Mouse (Mus musculus): ENCODE measurements around the gene Gpr3. TPM values are rescaled to one million over a fixed set of nuclear protein-coding genes. Genes with fewer than 3 reads are reported as not detected.

Gpr3 gene
- polyA plus RNA-seq (2015; fragmentation: Nextera tagmentation; extraction: Ambion mirVana) = 0.22 and 0.67 TPM in 2 replicates

- Histone ChIP-seq H3K9ac (replicated peaks) (peak within 1 kb of the TSS; percentile 65), H3K4me2 (replicated peaks) (peak within 1 kb of the TSS; percentile 89), H3K27me3 (peaks cover 50% of the 10 kb centered on the region), H3K27ac (no peak within 1 kb of the TSS), H3K4me3 (replicated peaks) (peak within 1 kb of the TSS; percentile 61), H3K9me3 (no peaks in the 10 kb centered on the region), H3K36me3 (no peaks in the 10 kb centered on the region), H3K4me1 (replicated peaks) (peaks cover 21% of the 10 kb centered on the region)
- peak; percentile 75 for ATAC-seq
- WGBS = under 1% methylated on average over 51 of the region's 52 CpGs
These were observed at the start of gene Gpr3, which contains the start of gene Cd164l2 for GRCm38 (mm10) chr4:133211751-133212561. Gene Gpr3 (minus strand): TSS chr4:133212536. Gene Cd164l2 (plus strand): TSS chr4:133212131.

- Histone ChIP-seq H3K4me1 (replicated peaks) (no peaks in the 10 kb centered on the region), H3K27ac (no peak overlapping the region), H3K27me3 (peaks cover 13% of the 10 kb centered on the region), H3K9ac (replicated peaks) (no peak overlapping the region), H3K36me3 (peaks cover 39% of the 10 kb centered on the region), H3K4me2 (replicated peaks) (no peak overlapping the region), H3K9me3 (0 out of 2 replicates have a peak, but pooled peaks cover 7% of the 10 kb centered on the region), H3K4me3 (replicated peaks) (no peak overlapping the region)
- no peak for ATAC-seq
- 57% methylated on average over 10 of the region's 10 CpGs for WGBS
These were observed 49.5 kb upstream of the Gpr3 start for GRCm38 (mm10) chr4:133261641-133262374.

- ATAC-seq = no peak
- no peak overlapping the region for H3K27ac ChIP-seq
- no peak overlapping the region for H3K9ac ChIP-seq (replicated peaks)
- H3K4me3 ChIP-seq (replicated peaks) = no peak overlapping the region
- no peaks in the 10 kb centered on the region for H3K9me3 ChIP-seq
- no peak overlapping the region for H3K4me2 ChIP-seq (replicated peaks)
- H3K4me1 ChIP-seq (replicated peaks) = no peaks in the 10 kb centered on the region
- H3K27me3 ChIP-seq = peaks cover 43% of the 10 kb centered on the region
- WGBS = 85% methylated on average over 12 of the region's 12 CpGs
- H3K36me3 ChIP-seq = peaks cover under 1% of the 10 kb centered on the region; the same call in 1 of the 2 replicates
These were observed 45.6 kb upstream of the Gpr3 start for GRCm38 (mm10) chr4:133257798-133258408.

- H3K27me3 ChIP-seq = peaks cover 50% of the 10 kb centered on the region
- H3K4me3 ChIP-seq (replicated peaks) = no peak overlapping the region
- H3K4me1 ChIP-seq (replicated peaks) = no peaks in the 10 kb centered on the region
- H3K4me2 ChIP-seq (replicated peaks) = no peak overlapping the region
- no peak overlapping the region for H3K27ac ChIP-seq
- no peaks in the 10 kb centered on the region for H3K9me3 ChIP-seq
- 35% methylated on average over 12 of the region's 12 CpGs for WGBS
- H3K36me3 ChIP-seq = no peaks in the 10 kb centered on the region
- no peak overlapping the region for H3K9ac ChIP-seq (replicated peaks)
- ATAC-seq = no peak
These were observed 44.9 kb upstream of the Gpr3 start for GRCm38 (mm10) chr4:133257230-133257629.

- Histone ChIP-seq H3K9me3 (no peaks in the 10 kb centered on the region), H3K4me2 (replicated peaks) (no peak overlapping the region), H3K9ac (replicated peaks) (no peak overlapping the region), H3K36me3 (no peaks in the 10 kb centered on the region), H3K4me1 (replicated peaks) (0 out of 2 replicates have a peak, but pooled peaks cover under 1% of the 10 kb centered on the region), H3K4me3 (replicated peaks) (no peak overlapping the region), H3K27ac (no peak overlapping the region), H3K27me3 (peaks cover 54% of the 10 kb centered on the region)
- 19% methylated on average over 24 of the region's 24 CpGs for WGBS
- ATAC-seq = no peak
These were observed 44.5 kb upstream of the Gpr3 start for GRCm38 (mm10) chr4:133256820-133257219.

GRCm38 (mm10) chr4:133255392-133255791 lies 43.1 kb upstream of the Gpr3 start:
- H3K4me2 ChIP-seq (replicated peaks) = no peak overlapping the region
- H3K27ac ChIP-seq = no peak overlapping the region
- WGBS = 62% methylated on average over 6 of the region's 6 CpGs
- H3K36me3 ChIP-seq = no peaks in the 10 kb centered on the region
- H3K4me3 ChIP-seq (replicated peaks) = no peak overlapping the region
- H3K27me3 ChIP-seq = peaks cover 68% of the 10 kb centered on the region
- no peak overlapping the region for H3K9ac ChIP-seq (replicated peaks)
- no peaks in the 10 kb centered on the region for H3K9me3 ChIP-seq
- ATAC-seq = no peak
- peaks cover 15% of the 10 kb centered on the region for H3K4me1 ChIP-seq (replicated peaks)

GRCm38 (mm10) chr4:133253412-133253811 lies 41.1 kb upstream of the Gpr3 start:
- WGBS = 80% methylated on average over 12 of the region's 12 CpGs
- no peak overlapping the region for H3K4me2 ChIP-seq (replicated peaks)
- ATAC-seq = no peak
- no peak overlapping the region for H3K9ac ChIP-seq (replicated peaks)
- H3K4me1 ChIP-seq (replicated peaks) = peaks cover 15% of the 10 kb centered on the region
- H3K27ac ChIP-seq = no peak overlapping the region
- H3K4me3 ChIP-seq (replicated peaks) = no peak overlapping the region
- no peaks in the 10 kb centered on the region for H3K9me3 ChIP-seq
- H3K27me3 ChIP-seq = peaks cover 86% of the 10 kb centered on the region
- no peaks in the 10 kb centered on the region for H3K36me3 ChIP-seq

- Histone ChIP-seq H3K9me3 (no peaks in the 10 kb centered on the region), H3K27me3 (peaks cover 89% of the 10 kb centered on the region)
- whole genome bisulfite sequencing = 39% methylated on average over 4 of the region's 4 CpGs
These were observed 39.8 kb upstream of the Gpr3 start for GRCm38 (mm10) chr4:133252089-133252488.

GRCm38 (mm10) chr4:133251214-133251613 lies 38.9 kb upstream of the Gpr3 start:
- Histone ChIP-seq H3K27ac (no peak overlapping the region), H3K9me3 (no peaks in the 10 kb centered on the region), H3K9ac (replicated peaks) (peak overlapping the region; percentile 46; the same call in 1 of the 2 replicates), H3K4me2 (replicated peaks) (peak overlapping the region; percentile 52), H3K36me3 (no peaks in the 10 kb centered on the region), H3K27me3 (peaks cover 89% of the 10 kb centered on the region), H3K4me3 (replicated peaks) (peak overlapping the region; percentile 31), H3K4me1 (replicated peaks) (peaks cover 15% of the 10 kb centered on the region)
- 1% methylated on average over 31 of the region's 31 CpGs for WGBS
- no peak for ATAC-seq

More at GRCm38 (mm10) chr4:133252089-133252488, 39.8 kb upstream of the Gpr3 start:
- no peak overlapping the region for H3K4me3 ChIP-seq (replicated peaks)
- H3K4me1 ChIP-seq (replicated peaks) = peaks cover 15% of the 10 kb centered on the region
- ATAC-seq = no peak
- H3K9ac ChIP-seq (replicated peaks) = no peak overlapping the region
- H3K4me2 ChIP-seq (replicated peaks) = no peak overlapping the region
- no peaks in the 10 kb centered on the region for H3K36me3 ChIP-seq
- no peak overlapping the region for H3K27ac ChIP-seq

- WGBS = 3% methylated on average over 22 of the region's 22 CpGs
- Histone ChIP-seq H3K9me3 (no peaks in the 10 kb centered on the region), H3K36me3 (no peaks in the 10 kb centered on the region), H3K27me3 (peaks cover 89% of the 10 kb centered on the region), H3K4me3 (replicated peaks) (peak overlapping the region; percentile 31), H3K4me1 (replicated peaks) (peaks cover 15% of the 10 kb centered on the region), H3K9ac (replicated peaks) (peak overlapping the region; percentile 46; the same call in 1 of the 2 replicates), H3K4me2 (replicated peaks) (peak overlapping the region; percentile 52), H3K27ac (no peak overlapping the region)
- 0 out of 2 replicates have a peak, but pooled peaks have one; percentile 20 for ATAC-seq
These were observed 38.3 kb upstream of the Gpr3 start for GRCm38 (mm10) chr4:133250609-133251008.

GRCm38 (mm10) chr4:133247806-133248449 lies 35.6 kb upstream of the Gpr3 start:
- no peak for ATAC-seq
- peaks cover 15% of the 10 kb centered on the region for H3K4me1 ChIP-seq (replicated peaks)
- no peak overlapping the region for H3K4me3 ChIP-seq (replicated peaks)
- no peak overlapping the region for H3K9ac ChIP-seq (replicated peaks)
- no peaks in the 10 kb centered on the region for H3K36me3 ChIP-seq
- 79% methylated on average over 13 of the region's 13 CpGs for whole genome bisulfite sequencing
- H3K27ac ChIP-seq = no peak overlapping the region
- H3K27me3 ChIP-seq = peaks cover 97% of the 10 kb centered on the region
- no peak overlapping the region for H3K4me2 ChIP-seq (replicated peaks)
- H3K9me3 ChIP-seq = no peaks in the 10 kb centered on the region

Data from midbrain, embryonic 13.5 days (tissue).